8 mouse cellular contexts compared by ENCODE assay signal in genomic region chr7:90427006-90427405, GRCm38 (mm10). TPM values are rescaled to one million over a fixed set of nuclear protein-coding genes. Genes with fewer than 3 reads are reported as not detected.
DNase-seq lines count a peak whose midpoint lies in the region; ATAC-seq and TF ChIP-seq lines count a peak whose summit lies in the region.

No protein-coding gene starts in this region.

- no peak overlapping the region for H3K9ac ChIP-seq in limb, embryonic 14.5 days (ENCODE audit: low read depth, low read length, severe bottlenecking)

- no peak overlapping the region for H3K27ac ChIP-seq in heart, embryonic 10.5 days
- H3K27ac ChIP-seq in limb, embryonic 14.5 days (replicated peaks; ENCODE audit: low read depth, low read length) = no peak overlapping the region
- no peak overlapping the region for H3K27ac ChIP-seq in olfactory bulb, adult 2 months (ENCODE audit: insufficient read depth, low read depth, low read length)

- no peak for ATAC-seq in limb, embryonic 14.5 days (ENCODE audit: low FRiP score, low read depth)

- no peak for TF ChIP-seq POLR2A in limb, embryonic 14.5 days (IDR thresholded peaks at IDR 0.05; ENCODE audit: borderline replicate concordance, extremely low read depth, insufficient read depth, insufficient read length)
- TF ChIP-seq POLR2A in olfactory bulb, adult 2 months (IDR thresholded peaks at IDR 0.05; ENCODE audit: insufficient read depth, low read depth, low read length) = no peak

- H3K9me3 ChIP-seq in heart, embryonic 10.5 days = no peaks in the 10 kb centered on the region
- H3K9me3 ChIP-seq in limb, embryonic 14.5 days (ENCODE audit: control insufficient read depth, low read length) = no peaks in the 10 kb centered on the region

- H3K4me3 ChIP-seq in heart, embryonic 10.5 days = peak overlapping the region; percentile 58
- H3K4me3 ChIP-seq in limb, embryonic 14.5 days (replicated peaks; ENCODE audit: low read length) = peak overlapping the region; percentile 27
- H3K4me3 ChIP-seq in olfactory bulb, adult 2 months (ENCODE audit: insufficient read depth, low read depth, low read length) = peak overlapping the region; percentile 50

- no peaks in the 10 kb centered on the region for H3K27me3 ChIP-seq in heart, embryonic 10.5 days (ENCODE audit: insufficient read depth, poor library complexity, severe bottlenecking)
- no peaks in the 10 kb centered on the region for H3K27me3 ChIP-seq in limb, embryonic 14.5 days (ENCODE audit: control insufficient read depth, insufficient read depth, low read length)

- no peaks in the 10 kb centered on the region for H3K36me3 ChIP-seq in heart, embryonic 10.5 days
- no peaks in the 10 kb centered on the region for H3K36me3 ChIP-seq in limb, embryonic 14.5 days (ENCODE audit: control insufficient read depth, insufficient read depth, low read length)

- WGBS in heart, embryonic 10.5 days = 48% methylated on average over 9 of the region's 9 CpGs
- 69% methylated on average over 9 of the region's 9 CpGs for WGBS in limb, embryonic 14.5 days
- WGBS in olfactory bulb, adult 2 months = 61% methylated on average over 9 of the region's 9 CpGs

- DNase-seq in ovary, postnatal 36 days (ENCODE audit: low spot score) = peak; percentile 14
- no peak for DNase-seq in ovary, postnatal 14 days (ENCODE audit: low spot score)
- no peak for DNase-seq in heart, embryonic 10.5 days (ENCODE audit: low spot score)
- no peak for DNase-seq in limb, embryonic 14.5 days (ENCODE audit: low spot score)
- no peak for DNase-seq in thymus, adult 18-20 months
- DNase-seq in embryo, embryonic 9.5 days (ENCODE audit: extremely low spot score) = no peak
- DNase-seq in Muller cell, postnatal 12 days (ENCODE audit: inconsistent ontology term) = no peak

- no peak for TF ChIP-seq CTCF in olfactory bulb, adult 2 months (IDR thresholded peaks at IDR 0.05; ENCODE audit: insufficient read depth, low read depth, low read length)

- peak overlapping the region; percentile 52 for H3K4me2 ChIP-seq in limb, embryonic 14.5 days (replicated peaks; ENCODE audit: low read depth, low read length, severe bottlenecking)

- H3K4me1 ChIP-seq in heart, embryonic 10.5 days = peaks cover 9% of the 10 kb centered on the region
- no peaks in the 10 kb centered on the region for H3K4me1 ChIP-seq in limb, embryonic 14.5 days (ENCODE audit: control insufficient read depth, insufficient read depth, low read length)
- H3K4me1 ChIP-seq in olfactory bulb, adult 2 months (ENCODE audit: control insufficient read depth, insufficient read depth, low read length) = peaks cover 10% of the 10 kb centered on the region

RNA-seq across cellular contexts. Expression of gene Ccdc89, which starts 0.6 kb away (rescaled TPM):
- polyA plus RNA-seq in heart, embryonic 10.5 days (2016; fragmentation: Nextera tagmentation; extraction: Ambion mirVana) = 1.3 and 2.0 TPM in 2 replicates
- 0.51 and 0.80 TPM in 2 replicates for polyA plus RNA-seq in limb, embryonic 14.5 days (2012; rRNA removed)
- polyA plus RNA-seq in limb, embryonic 14.5 days (2014; fragmentation: Nextera tagmentation; extraction: Ambion mirVana) = 0.77 and 0.97 TPM in 2 replicates
- polyA plus RNA-seq in olfactory bulb, adult 2 months (2012; ENCODE audit: insufficient read depth, insufficient read length, low replicate concordance, missing spikeins) = not detected in 2 replicates

RNA-seq across cellular contexts. Expression of gene Crebzf, which starts 15.5 kb away (rescaled TPM):
- polyA plus RNA-seq in heart, embryonic 10.5 days (2016; fragmentation: Nextera tagmentation; extraction: Ambion mirVana) = 16.2 and 24.9 TPM in 2 replicates
- 140 and 145 TPM in 2 replicates for polyA plus RNA-seq in limb, embryonic 14.5 days (2012; rRNA removed)
- 56.3 and 58.1 TPM in 2 replicates for polyA plus RNA-seq in limb, embryonic 14.5 days (2014; fragmentation: Nextera tagmentation; extraction: Ambion mirVana)
- not detected in 2 replicates for polyA plus RNA-seq in olfactory bulb, adult 2 months (2012; ENCODE audit: insufficient read depth, insufficient read length, low replicate concordance, missing spikeins)

RNA-seq across cellular contexts. Expression of gene Tmem126a, which starts 30.0 kb away (rescaled TPM):
- polyA plus RNA-seq in heart, embryonic 10.5 days (2016; fragmentation: Nextera tagmentation; extraction: Ambion mirVana) = 125 and 132 TPM in 2 replicates
- polyA plus RNA-seq in limb, embryonic 14.5 days (2012; rRNA removed) = 43.8 and 44.0 TPM in 2 replicates
- polyA plus RNA-seq in limb, embryonic 14.5 days (2014; fragmentation: Nextera tagmentation; extraction: Ambion mirVana) = 94.1 and 98.4 TPM in 2 replicates
- polyA plus RNA-seq in olfactory bulb, adult 2 months (2012; ENCODE audit: insufficient read depth, insufficient read length, low replicate concordance, missing spikeins) = not detected in 2 replicates

RNA-seq across cellular contexts. Expression of gene Tmem126b, which starts 48.8 kb away (rescaled TPM):
- 29.5 and 33.6 TPM in 2 replicates for polyA plus RNA-seq in heart, embryonic 10.5 days (2016; fragmentation: Nextera tagmentation; extraction: Ambion mirVana)
- polyA plus RNA-seq in limb, embryonic 14.5 days (2012; rRNA removed) = 13.3 and 18.6 TPM in 2 replicates
- 32.4 and 34.1 TPM in 2 replicates for polyA plus RNA-seq in limb, embryonic 14.5 days (2014; fragmentation: Nextera tagmentation; extraction: Ambion mirVana)
- not detected in 2 replicates for polyA plus RNA-seq in olfactory bulb, adult 2 months (2012; ENCODE audit: insufficient read depth, insufficient read length, low replicate concordance, missing spikeins)

RNA-seq across cellular contexts. Expression of gene Dlg2, which starts 49.5 kb away (rescaled TPM):
- polyA plus RNA-seq in heart, embryonic 10.5 days (2016; fragmentation: Nextera tagmentation; extraction: Ambion mirVana) = 3.8 and 4.1 TPM in 2 replicates
- polyA plus RNA-seq in limb, embryonic 14.5 days (2012; rRNA removed) = 4.6 and 5.3 TPM in 2 replicates
- 6.2 and 7.3 TPM in 2 replicates for polyA plus RNA-seq in limb, embryonic 14.5 days (2014; fragmentation: Nextera tagmentation; extraction: Ambion mirVana)
- 391 TPM in 1 of 2 replicates, not detected in the other for polyA plus RNA-seq in olfactory bulb, adult 2 months (2012; ENCODE audit: insufficient read depth, insufficient read length, low replicate concordance, missing spikeins)
